Mouse (Mus musculus): ENCODE data around the gene Nob1. TPM values are rescaled to one million over a fixed set of nuclear protein-coding genes. Genes with fewer than 3 reads are reported as not detected.

Gene Nob1
- polyA plus RNA-seq, 2 experiments: 51.8 to 99.8 TPM

DNA sequence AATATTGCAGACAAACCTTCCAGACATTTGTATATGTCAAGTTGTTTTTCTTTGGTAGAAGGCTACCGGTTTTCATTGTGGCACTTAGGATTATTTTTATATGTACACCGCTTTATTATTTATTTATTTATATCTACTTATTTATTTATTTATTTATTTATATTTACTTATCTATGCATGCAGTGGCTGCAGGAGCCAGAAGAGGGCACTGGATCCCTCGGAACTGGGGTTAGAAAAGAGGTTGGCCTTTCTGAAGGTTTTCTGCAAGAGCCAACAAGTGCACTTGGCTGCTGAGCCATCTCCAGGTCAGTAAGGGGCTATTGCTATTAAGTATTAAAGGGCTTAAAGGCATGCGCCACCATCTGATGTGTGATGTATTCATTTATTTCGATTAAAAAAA, 37.0 kb downstream of the Nob1 start:
- H3K4me3 ChIP-seq (replicated peaks; ENCODE audit: low read length): no peak overlapping the region
- H3K27me3 ChIP-seq (ENCODE audit: control insufficient read depth, insufficient read depth, low read length): no peaks in the 10 kb centered on the region
- no peak for TF ChIP-seq POLR2A (IDR thresholded peaks at IDR 0.05; ENCODE audit: borderline replicate concordance, extremely low read depth, insufficient read depth, insufficient read length)
- H3K36me3 ChIP-seq (ENCODE audit: control insufficient read depth, insufficient read depth, low read length): no peaks in the 10 kb centered on the region
- no peak overlapping the region for H3K4me2 ChIP-seq (replicated peaks; ENCODE audit: low read depth, low read length, severe bottlenecking)
- ATAC-seq (ENCODE audit: low FRiP score, low read depth) (no peak), DNase-seq (ENCODE audit: low spot score) (no peak)
- H3K4me1 ChIP-seq (ENCODE audit: control insufficient read depth, insufficient read depth, low read length): peaks cover 18% of the 10 kb centered on the region
- WGBS: 53% methylated on average over 5 of the region's 5 CpGs
- no peak overlapping the region for H3K9ac ChIP-seq (ENCODE audit: low read depth, low read length, severe bottlenecking)
- H3K9me3 ChIP-seq (ENCODE audit: control insufficient read depth, low read length): no peaks in the 10 kb centered on the region
- H3K27ac ChIP-seq (replicated peaks; ENCODE audit: low read depth, low read length): no peak overlapping the region

DNA sequence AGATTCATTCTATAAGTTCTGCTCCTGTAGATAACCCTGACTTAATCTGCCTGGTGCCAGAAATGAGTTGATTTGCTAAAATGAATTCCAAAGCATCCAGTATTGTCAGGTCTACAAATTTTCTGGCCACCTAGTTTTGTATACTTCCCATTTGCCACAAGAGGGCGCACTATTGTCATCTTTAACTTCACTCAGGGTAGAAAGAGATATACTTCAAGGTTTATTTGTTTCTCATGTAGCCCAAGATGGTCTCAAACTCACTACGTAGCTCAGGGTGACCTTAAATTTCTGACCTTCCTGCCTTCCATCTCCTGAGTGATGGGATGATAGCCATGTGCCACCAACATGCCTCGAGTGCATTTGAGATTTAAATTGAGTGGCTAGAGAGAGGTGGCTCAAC, 38.2 kb downstream of the Nob1 start:
- Histone ChIP-seq H3K4me1 (ENCODE audit: control insufficient read depth, insufficient read depth, low read length) (peaks cover 18% of the 10 kb centered on the region), H3K27ac (replicated peaks; ENCODE audit: low read depth, low read length) (no peak overlapping the region), H3K9me3 (ENCODE audit: control insufficient read depth, low read length) (no peaks in the 10 kb centered on the region), H3K9ac (ENCODE audit: low read depth, low read length, severe bottlenecking) (no peak overlapping the region), H3K36me3 (ENCODE audit: control insufficient read depth, insufficient read depth, low read length) (no peaks in the 10 kb centered on the region), H3K27me3 (ENCODE audit: control insufficient read depth, insufficient read depth, low read length) (no peaks in the 10 kb centered on the region), H3K4me2 (replicated peaks; ENCODE audit: low read depth, low read length, severe bottlenecking) (no peak overlapping the region), H3K4me3 (replicated peaks; ENCODE audit: low read length) (no peak overlapping the region)
- ATAC-seq (ENCODE audit: low FRiP score, low read depth) (no peak), DNase-seq (ENCODE audit: low spot score) (peak; percentile 54)
- WGBS: 29% methylated on average over 3 of the region's 3 CpGs
- TF ChIP-seq POLR2A (IDR thresholded peaks at IDR 0.05; ENCODE audit: borderline replicate concordance, extremely low read depth, insufficient read depth, insufficient read length): no peak

DNA sequence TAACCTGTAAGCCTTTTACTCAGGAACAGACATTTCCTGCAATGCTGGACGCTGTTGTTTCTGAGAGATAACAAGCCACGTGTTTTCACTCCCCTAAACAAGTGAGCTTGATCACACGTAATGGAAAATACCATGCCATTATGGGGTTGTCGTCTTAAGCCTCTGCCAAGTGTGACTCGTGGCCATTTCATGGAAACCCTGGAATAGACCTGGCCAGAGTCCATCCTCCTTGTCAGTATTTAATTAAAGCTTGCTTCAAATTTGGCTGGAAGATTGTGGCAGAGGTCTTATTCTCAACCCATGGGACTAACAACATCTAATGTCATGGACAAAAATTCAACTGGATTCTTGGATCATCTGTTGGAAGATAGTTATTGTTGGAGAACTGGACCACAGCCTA, 38.7 kb downstream of the Nob1 start:
- H3K27me3 ChIP-seq (ENCODE audit: control insufficient read depth, insufficient read depth, low read length): no peaks in the 10 kb centered on the region
- H3K36me3 ChIP-seq (ENCODE audit: control insufficient read depth, insufficient read depth, low read length): no peaks in the 10 kb centered on the region
- no peak for TF ChIP-seq POLR2A (IDR thresholded peaks at IDR 0.05; ENCODE audit: borderline replicate concordance, extremely low read depth, insufficient read depth, insufficient read length)
- no peak overlapping the region for H3K4me3 ChIP-seq (replicated peaks; ENCODE audit: low read length)
- no peak overlapping the region for H3K27ac ChIP-seq (replicated peaks; ENCODE audit: low read depth, low read length)
- ATAC-seq (ENCODE audit: low FRiP score, low read depth): no peak
- no peaks in the 10 kb centered on the region for H3K9me3 ChIP-seq (ENCODE audit: control insufficient read depth, low read length)
- no peak overlapping the region for H3K4me2 ChIP-seq (replicated peaks; ENCODE audit: low read depth, low read length, severe bottlenecking)
- peak; percentile 39 for DNase-seq (ENCODE audit: low spot score)
- WGBS: 43% methylated on average over 5 of the region's 5 CpGs
- no peak overlapping the region for H3K9ac ChIP-seq (ENCODE audit: low read depth, low read length, severe bottlenecking)
- H3K4me1 ChIP-seq (ENCODE audit: control insufficient read depth, insufficient read depth, low read length): peaks cover 18% of the 10 kb centered on the region

DNA sequence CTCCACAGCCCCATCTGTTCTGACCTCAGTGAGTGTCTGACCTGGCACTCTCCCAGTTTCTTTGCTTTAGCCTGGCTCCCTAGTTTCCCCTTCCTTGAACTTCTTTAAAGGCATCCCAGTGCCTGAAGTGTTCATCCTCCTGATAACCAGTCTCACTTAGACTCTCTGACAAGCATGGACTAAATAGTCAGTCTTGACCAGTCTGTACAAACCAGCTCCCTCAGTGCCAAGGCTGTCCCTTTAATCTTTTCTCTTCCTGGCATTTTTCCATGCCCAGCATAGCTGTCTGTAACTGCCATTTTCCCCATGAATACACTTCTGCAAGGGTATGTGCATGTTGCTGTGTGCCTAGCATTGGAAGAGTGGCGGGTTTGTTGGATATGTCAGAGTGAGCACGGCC, 39.8 kb downstream of the Nob1 start:
- H3K4me3 ChIP-seq (replicated peaks; ENCODE audit: low read length): no peak overlapping the region
- H3K4me1 ChIP-seq (ENCODE audit: control insufficient read depth, insufficient read depth, low read length): peaks cover 18% of the 10 kb centered on the region
- H3K27me3 ChIP-seq (ENCODE audit: control insufficient read depth, insufficient read depth, low read length): no peaks in the 10 kb centered on the region
- 81% methylated on average over 2 of the region's 2 CpGs for WGBS
- no peaks in the 10 kb centered on the region for H3K9me3 ChIP-seq (ENCODE audit: control insufficient read depth, low read length)
- ATAC-seq (ENCODE audit: low FRiP score, low read depth): no peak
- H3K4me2 ChIP-seq (replicated peaks; ENCODE audit: low read depth, low read length, severe bottlenecking): no peak overlapping the region
- H3K9ac ChIP-seq (ENCODE audit: low read depth, low read length, severe bottlenecking): no peak overlapping the region
- DNase-seq (ENCODE audit: low spot score): no peak
- no peak for TF ChIP-seq POLR2A (IDR thresholded peaks at IDR 0.05; ENCODE audit: borderline replicate concordance, extremely low read depth, insufficient read depth, insufficient read length)
- no peak overlapping the region for H3K27ac ChIP-seq (replicated peaks; ENCODE audit: low read depth, low read length)
- H3K36me3 ChIP-seq (ENCODE audit: control insufficient read depth, insufficient read depth, low read length): peaks cover 10% of the 10 kb centered on the region

DNA sequence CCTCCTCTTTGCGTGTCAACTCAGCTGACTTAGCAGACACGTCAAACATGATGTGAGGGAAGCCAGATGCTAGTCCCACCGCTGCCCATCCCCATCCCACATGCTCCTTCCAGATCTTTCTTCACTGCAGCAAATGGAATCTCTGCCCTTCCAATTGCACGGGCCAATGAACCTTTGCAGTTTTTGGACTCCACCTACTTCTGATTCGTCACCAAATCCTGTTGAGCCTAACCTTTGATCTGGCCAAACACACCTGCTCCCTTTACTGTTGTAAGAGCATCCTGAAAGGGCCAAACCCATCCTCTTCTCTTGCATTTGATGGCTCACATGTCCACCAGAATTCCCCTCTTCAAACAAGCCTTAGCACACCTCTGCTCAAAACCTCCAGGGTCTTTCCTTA, 40.2 kb downstream of the Nob1 start:
- H3K9ac ChIP-seq (ENCODE audit: low read depth, low read length, severe bottlenecking): no peak overlapping the region
- no peak for TF ChIP-seq POLR2A (IDR thresholded peaks at IDR 0.05; ENCODE audit: borderline replicate concordance, extremely low read depth, insufficient read depth, insufficient read length)
- peaks cover 14% of the 10 kb centered on the region for H3K4me1 ChIP-seq (ENCODE audit: control insufficient read depth, insufficient read depth, low read length)
- ATAC-seq (ENCODE audit: low FRiP score, low read depth): no peak
- H3K4me2 ChIP-seq (replicated peaks; ENCODE audit: low read depth, low read length, severe bottlenecking): no peak overlapping the region
- no peaks in the 10 kb centered on the region for H3K27me3 ChIP-seq (ENCODE audit: control insufficient read depth, insufficient read depth, low read length)
- H3K4me3 ChIP-seq (replicated peaks; ENCODE audit: low read length): no peak overlapping the region
- WGBS: 55% methylated on average over 5 of the region's 5 CpGs
- no peak for DNase-seq (ENCODE audit: low spot score)
- H3K27ac ChIP-seq (replicated peaks; ENCODE audit: low read depth, low read length): no peak overlapping the region
- H3K9me3 ChIP-seq (ENCODE audit: control insufficient read depth, low read length): no peaks in the 10 kb centered on the region
- H3K36me3 ChIP-seq (ENCODE audit: control insufficient read depth, insufficient read depth, low read length): peaks cover 13% of the 10 kb centered on the region

DNA sequence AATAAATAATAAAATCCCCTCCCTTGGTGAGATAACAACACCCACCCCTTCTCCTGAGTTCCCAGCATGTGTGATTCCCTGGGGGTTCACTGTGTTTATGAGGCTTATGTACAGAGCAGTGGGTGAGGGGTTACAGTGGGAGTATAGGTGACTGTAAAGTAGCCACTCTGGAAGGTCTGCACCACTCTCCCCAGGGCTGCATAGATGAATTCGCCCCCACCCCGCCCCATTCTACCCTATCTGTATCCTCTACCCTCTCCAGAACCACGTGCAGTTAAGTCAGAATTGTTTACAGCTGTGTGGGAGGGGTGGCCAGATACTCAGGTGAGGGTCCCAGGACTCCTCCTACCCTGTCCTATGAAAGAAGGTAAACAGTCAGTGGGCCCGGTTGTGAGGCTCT, 42.0 kb downstream of the Nob1 start:
- Histone ChIP-seq H3K4me3 (replicated peaks; ENCODE audit: low read length) (no peak overlapping the region), H3K36me3 (ENCODE audit: control insufficient read depth, insufficient read depth, low read length) (peaks cover 30% of the 10 kb centered on the region), H3K9me3 (ENCODE audit: control insufficient read depth, low read length) (no peaks in the 10 kb centered on the region), H3K27me3 (ENCODE audit: control insufficient read depth, insufficient read depth, low read length) (no peaks in the 10 kb centered on the region), H3K4me2 (replicated peaks; ENCODE audit: low read depth, low read length, severe bottlenecking) (no peak overlapping the region), H3K27ac (replicated peaks; ENCODE audit: low read depth, low read length) (no peak overlapping the region), H3K9ac (ENCODE audit: low read depth, low read length, severe bottlenecking) (no peak overlapping the region), H3K4me1 (ENCODE audit: control insufficient read depth, insufficient read depth, low read length) (no peaks in the 10 kb centered on the region)
- DNase-seq (ENCODE audit: low spot score): no peak
- WGBS: 74% methylated on average over 4 of the region's 4 CpGs
- TF ChIP-seq POLR2A (IDR thresholded peaks at IDR 0.05; ENCODE audit: borderline replicate concordance, extremely low read depth, insufficient read depth, insufficient read length): no peak
- no peak for ATAC-seq (ENCODE audit: low FRiP score, low read depth)
